Mouse (Mus musculus) lung, postnatal 4 days (tissue): ENCODE measurements around the gene Exoc2.

Source experiments
- DNase-seq, 2 experiments: peaks; one replicate each; pipeline ENCODE4 v3.0.0; 2021

Exoc2 gene

GRCm38 (mm10) chr13:30971047-30971446, 2.8 kb downstream of the Exoc2 start:
- no peak for DNase-seq

DNA sequence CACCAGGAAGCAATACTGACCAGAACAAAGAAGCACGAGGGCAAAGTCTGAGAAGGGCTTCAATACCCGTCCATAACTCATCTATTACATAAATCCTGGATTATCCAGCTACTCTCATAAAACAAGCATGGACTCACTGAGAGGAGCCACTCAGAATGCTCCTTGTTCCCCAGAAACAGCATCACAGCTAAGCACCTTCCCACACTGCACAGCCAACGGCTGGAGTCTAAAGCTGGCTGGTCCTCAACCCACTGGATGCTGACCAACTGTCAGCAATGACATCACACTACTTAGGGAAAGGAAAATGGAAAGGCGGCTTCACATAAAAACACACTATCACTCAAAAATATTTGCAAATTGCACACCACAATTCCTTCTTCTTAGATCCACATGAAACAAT, 5.6 kb downstream of the Exoc2 start:
- peak; percentile 34 to 46 for DNase-seq

DNA sequence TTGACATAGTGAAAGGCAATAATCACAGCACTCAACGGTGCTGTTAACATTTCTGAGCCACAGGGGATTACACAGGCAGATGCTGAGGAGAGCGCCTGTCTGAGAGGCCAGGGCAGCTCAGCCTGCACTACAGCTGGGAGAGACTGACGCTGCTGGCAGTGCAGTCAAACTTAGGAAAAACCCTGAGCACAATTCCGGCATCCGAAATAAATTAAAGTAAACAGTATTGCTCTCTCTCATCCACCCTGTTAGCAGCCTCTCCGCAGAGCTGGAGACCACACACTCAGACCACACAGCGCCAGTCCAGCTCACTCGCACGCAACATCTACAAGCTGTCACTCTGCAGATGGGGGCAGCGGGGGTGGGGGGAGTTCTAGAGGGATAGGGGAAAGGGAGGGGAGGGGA, 7.4 kb downstream of the Exoc2 start:
- peak; percentile 44 to 77 for DNase-seq

GRCm38 (mm10) chr13:30961932-30962331, 12.0 kb downstream of the Exoc2 start:
- no peak for DNase-seq

GRCm38 (mm10) chr13:30960714-30961113, 13.2 kb downstream of the Exoc2 start:
- DNase-seq = no peak

- no peak for DNase-seq
Observed at GRCm38 (mm10) chr13:30953580-30953979, 20.3 kb downstream of the Exoc2 start.

- no peak for DNase-seq
Observed at GRCm38 (mm10) chr13:30952044-30952443, 21.8 kb downstream of the Exoc2 start.

DNA sequence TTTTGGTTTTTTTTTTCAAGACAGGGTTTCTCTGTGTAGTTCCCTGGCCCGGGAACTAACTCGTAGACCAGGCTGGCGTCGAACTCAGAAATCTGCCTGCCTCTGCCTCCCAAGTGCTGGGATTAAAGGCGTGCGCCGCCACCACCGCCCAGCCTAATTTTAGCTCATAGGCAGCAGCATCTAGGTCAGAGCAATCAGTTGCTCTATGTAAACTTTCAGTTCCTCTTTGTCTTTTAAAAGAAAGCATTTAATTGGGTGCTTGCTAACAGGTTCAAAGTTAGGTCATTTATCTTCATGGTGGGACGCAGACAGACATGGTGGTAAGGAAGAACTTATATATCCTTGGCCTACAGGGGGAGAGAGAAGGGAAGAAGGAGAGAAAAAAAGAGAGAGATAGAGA, 24.7 kb downstream of the Exoc2 start:
- DNase-seq = no peak

- no peak for DNase-seq
Observed at GRCm38 (mm10) chr13:30947540-30947939, 26.4 kb downstream of the Exoc2 start, which contains the start of gene Hus1b. Gene Hus1b, minus strand, starts transcription at chr13:30947759.

DNA sequence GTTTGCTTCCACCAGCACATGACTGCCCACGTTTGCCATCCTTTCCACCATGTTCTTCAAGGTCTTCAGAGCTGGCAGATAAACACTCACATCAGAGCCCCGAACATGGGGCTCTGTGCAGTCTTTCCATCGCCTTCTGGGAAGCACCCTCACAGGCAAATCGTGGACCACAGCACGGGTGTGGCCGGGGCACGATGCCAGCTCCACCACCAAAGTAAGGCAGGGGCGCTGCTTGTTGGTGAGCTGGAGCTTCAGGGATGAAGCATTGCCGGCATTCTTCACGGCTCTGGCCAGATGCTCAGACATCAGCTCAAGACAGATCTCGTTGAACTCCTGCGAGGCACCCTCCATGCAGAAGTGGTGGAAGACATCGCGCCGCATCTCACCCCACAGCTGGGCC, 26.8 kb downstream of the Exoc2 start:
- peak in 1 of 2 experiments; percentile 37 for DNase-seq

GRCm38 (mm10) chr13:30945788-30946187, 28.1 kb downstream of the Exoc2 start:
- DNase-seq = no peak

DNA sequence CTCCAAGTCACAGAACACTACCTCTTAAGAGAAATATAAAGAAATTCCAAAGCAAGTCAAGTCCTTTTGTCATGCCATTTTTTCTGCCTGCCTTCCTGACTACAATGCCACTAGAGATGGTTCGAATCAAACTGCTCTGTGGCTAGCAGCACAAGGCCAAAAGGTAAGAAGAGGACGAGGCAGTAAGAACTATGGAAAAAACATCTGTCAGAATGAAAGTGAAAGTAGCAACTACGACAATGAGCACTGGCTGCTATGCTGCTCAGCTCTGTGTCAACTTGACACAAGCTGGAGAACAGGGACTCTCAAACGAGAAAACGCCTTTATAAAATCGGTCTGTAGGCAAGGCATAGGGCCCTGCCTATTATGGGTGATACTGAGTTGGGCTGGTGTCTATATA, 40.9 kb downstream of the Exoc2 start:
- no peak for DNase-seq

DNA sequence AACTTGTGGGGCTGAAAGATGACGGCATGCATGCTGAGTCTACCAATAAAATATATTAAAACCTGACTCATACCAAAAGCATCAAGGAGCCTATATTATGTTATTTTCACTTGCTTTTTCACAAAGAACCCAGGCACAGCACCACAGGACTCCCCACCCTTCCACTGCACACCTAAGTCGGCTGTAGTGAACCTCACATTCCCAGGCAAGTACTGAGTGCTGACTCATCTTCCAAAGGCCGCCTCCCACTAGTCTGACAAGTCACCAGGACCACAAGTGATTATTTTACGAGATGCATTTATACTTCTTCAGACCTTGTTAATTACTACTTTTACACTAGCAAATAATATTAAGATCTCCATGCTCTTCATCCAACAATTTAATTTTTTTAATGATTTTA, 42.3 kb downstream of the Exoc2 start:
- no peak for DNase-seq

DNA sequence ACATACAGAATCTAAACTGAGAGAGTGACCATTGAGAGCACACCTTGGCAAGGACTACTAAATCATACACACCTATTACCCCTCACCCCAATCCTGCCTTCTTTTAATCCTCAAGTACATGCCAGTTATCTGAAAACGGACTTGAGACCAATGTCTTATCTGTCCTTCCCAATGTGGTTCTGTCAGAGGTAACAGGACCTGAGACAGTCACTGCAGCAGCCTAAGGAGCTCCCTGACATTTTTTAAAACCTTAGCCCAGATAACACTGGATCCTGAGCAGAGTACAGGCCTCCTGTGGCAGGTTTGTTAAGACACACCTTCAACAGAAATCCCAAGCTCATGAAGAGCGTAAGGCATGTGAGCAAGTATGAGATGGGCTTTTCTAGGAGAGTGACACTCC, 44.8 kb downstream of the Exoc2 start:
- no peak for DNase-seq

DNA sequence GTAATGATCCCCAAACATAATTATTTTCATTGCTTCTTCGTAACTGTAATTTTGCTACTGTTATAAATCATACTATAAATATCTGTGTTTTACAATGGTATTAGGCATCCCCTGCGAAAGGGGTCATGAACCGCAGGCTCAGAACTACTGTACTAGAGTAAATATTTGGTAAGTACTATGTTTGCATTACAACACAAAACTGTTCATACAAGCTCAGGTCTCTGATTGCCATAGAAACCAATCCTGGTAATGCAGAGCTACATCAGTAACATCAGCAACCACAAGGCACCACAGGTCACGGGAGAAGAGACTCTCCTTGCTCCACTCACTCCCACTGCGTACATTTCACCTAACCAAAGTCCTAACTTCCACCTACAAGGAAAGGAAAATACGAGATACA, 49.6 kb downstream of the Exoc2 start:
- DNase-seq = no peak

DNA sequence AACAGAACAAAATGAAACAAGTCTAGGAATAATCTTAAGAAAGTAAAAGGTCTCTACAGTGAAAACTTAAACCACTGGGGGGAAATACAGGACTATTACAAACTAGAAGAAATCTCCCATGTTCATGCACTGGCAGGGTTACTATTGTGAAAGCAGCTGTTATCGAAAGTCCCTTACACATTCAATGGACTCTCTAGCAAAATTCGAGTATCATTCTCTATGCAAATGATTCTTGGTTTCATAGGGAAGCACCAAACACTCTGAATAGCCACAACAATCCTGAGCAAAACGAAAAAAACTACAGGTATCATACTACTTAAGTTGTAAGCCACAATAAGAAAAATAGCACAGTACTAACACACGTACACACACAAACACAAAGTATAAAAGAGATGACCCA, 52.0 kb downstream of the Exoc2 start:
- no peak for DNase-seq

DNA sequence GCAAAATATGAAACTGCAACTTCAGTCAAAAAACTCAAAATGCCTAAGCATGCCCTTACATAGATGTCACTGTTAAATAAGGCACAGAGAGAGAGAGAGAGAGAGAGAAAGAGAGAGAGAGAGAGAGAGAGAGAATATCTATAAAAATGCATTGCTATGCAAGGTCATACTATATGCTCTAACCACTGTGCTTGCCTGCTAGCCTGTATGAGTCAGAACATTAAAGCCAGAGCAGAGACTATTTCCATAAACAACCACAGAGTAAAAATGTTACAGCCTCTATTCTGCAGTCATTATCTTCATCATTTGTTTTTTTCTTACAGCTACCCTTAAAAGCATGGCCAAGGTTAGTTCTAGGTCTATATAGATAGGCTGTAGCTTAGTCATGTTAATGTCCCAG, 60.1 kb downstream of the Exoc2 start:
- DNase-seq = no peak

GRCm38 (mm10) chr13:30913028-30913427, 60.9 kb downstream of the Exoc2 start:
- DNase-seq = peak in 1 of 2 experiments; percentile 10

GRCm38 (mm10) chr13:30911931-30912625, 61.8 kb downstream of the Exoc2 start:
- DNase-seq = no peak

- no peak for DNase-seq
Observed at GRCm38 (mm10) chr13:30910889-30911288, 63.0 kb downstream of the Exoc2 start.

- no peak for DNase-seq
Observed at GRCm38 (mm10) chr13:30902286-30902685, 71.6 kb downstream of the Exoc2 start.

GRCm38 (mm10) chr13:30901387-30902041, 72.4 kb downstream of the Exoc2 start:
- DNase-seq = peak in 1 of 2 experiments; percentile 22

DNA sequence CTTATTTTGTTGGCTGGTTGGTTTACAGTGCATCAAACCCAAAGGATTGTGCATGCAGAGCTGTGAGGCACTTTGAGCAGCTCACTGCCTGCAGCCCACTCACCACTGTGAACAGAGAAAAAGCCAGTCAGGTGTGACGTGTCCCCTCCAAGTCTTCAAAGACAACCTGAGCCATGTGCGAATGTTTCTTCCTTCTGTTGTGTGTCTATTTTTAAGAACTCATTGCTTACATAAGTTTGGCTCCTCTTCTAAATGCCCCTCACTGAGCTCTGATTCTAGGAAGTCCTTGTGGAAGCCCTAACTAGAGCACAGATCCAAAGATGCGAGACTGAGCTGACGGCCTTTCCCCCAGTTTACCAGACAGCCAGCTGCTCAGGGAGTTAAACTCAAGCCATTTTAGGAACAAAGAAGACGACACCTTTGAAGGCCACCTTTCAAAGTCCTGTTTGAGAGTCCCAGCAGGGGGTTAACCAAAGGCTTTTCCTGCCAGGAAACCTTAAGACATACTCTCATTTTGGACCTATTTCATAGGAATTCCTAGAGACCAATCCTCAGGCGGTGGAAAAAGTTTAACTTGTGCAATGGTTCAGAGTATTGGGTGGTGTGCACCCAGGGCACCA, 79.8 kb downstream of the Exoc2 start:
- no peak for DNase-seq

DNA sequence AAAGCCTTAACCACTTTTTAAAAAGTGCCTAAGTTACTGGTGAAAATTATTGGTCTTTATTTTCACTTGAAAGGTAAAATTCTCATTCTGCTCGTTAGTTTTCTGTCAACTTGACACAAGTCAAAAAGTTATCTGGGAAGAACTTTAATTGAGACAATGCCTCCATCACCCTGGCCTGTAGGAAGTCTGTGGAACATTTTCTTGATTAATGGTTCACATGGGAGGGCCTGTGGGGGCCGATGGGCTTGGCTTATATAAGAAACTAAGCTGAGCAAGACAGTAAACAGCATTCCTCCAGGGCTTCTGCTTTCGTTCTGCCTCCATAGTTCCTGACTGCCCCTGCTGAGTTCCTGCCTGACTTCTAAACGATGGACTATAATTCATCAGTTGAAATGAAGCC, 81.6 kb downstream of the Exoc2 start:
- no peak for DNase-seq
